Mouse (Mus musculus): ENCODE measurements around the gene Tas2r123.

DNA sequence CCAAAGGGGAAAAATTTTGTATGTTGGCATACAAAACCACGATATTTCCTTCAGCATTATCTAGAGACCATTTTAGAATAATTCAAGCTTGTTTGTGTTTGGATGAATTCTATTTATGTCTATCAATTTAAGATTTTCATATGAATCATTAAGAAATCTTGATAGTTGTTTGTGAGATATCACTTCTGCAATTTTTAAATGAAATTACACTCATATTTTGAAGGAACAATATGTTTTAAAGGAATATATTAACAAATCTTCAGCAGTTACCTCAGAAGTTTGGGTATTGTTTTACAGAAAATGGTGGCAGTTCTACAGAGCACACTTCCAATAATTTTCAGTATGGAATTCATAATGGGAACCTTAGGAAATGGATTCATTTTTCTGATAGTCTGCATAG, 45.8 kb downstream of the Tas2r123 start, which contains the start of gene Tas2r113:
- TF ChIP-seq GATA1 (IDR thresholded peaks at IDR 0.05; ENCODE audit: borderline replicate concordance, low read length): no peak
- no peak for TF ChIP-seq FLI1 (IDR thresholded peaks at IDR 0.05; ENCODE audit: low read length)
